Mouse (Mus musculus) hindbrain, embryonic 15.5 days (tissue): ENCODE results near the gene Gm9. TPM values are rescaled to one million over a fixed set of nuclear protein-coding genes. Genes with fewer than 3 reads are reported as not detected.
"Not testable (repeated sequence)": the region's sequence is repeated elsewhere in the genome, so short reads cannot be mapped to it uniquely, and the experiment has no call there.

Experiments
- ATAC-seq: fragments of 200-750 bp; cut with Nextera tagmentation; 2 replicates; pipeline ENCODE4 v1.8.0; 2017; ENCODE audit warnings: low read depth, moderate number of reproducible peaks, moderate TSS enrichment; ENCODE audit not compliant: low FRiP score
- H3K27ac ChIP-seq: fragments of 300-500 bp; sonication (generic); replicated peaks from 2 replicates; pipeline ENCODE4 v1.5.1; 2015; ENCODE audit warnings: mild to moderate bottlenecking, inconsistent platforms
- H3K27me3 ChIP-seq: fragments of 300-500 bp; sonication (generic); 2 replicates; pipeline ENCODE4 v1.6.1; 2015; ENCODE audit warnings: control low read depth, inconsistent platforms
- H3K36me3 ChIP-seq: fragments of 300-500 bp; sonication (generic); 2 replicates; pipeline ENCODE4 v1.6.1; 2015; ENCODE audit warnings: control low read depth, inconsistent platforms
- H3K4me1 ChIP-seq: fragments of 300-500 bp; sonication (generic); replicated peaks from 2 replicates; pipeline ENCODE4 v1.6.1; 2015; ENCODE audit warnings: control low read depth, inconsistent platforms
- H3K4me2 ChIP-seq: fragments of 300-500 bp; sonication (generic); 2 replicates; pipeline ENCODE4 v1.6.1; 2015; ENCODE audit warnings: moderate library complexity, mild to moderate bottlenecking, inconsistent platforms
- H3K4me3 ChIP-seq: fragments of 300-500 bp; sonication (generic); 2 replicates; pipeline ENCODE4 v1.5.1; 2015; ENCODE audit warnings: mild to moderate bottlenecking, inconsistent platforms
- H3K9ac ChIP-seq: fragments of 300-500 bp; sonication (generic); 2 replicates; pipeline ENCODE4 v1.6.1; 2015; ENCODE audit warnings: inconsistent platforms
- H3K9me3 ChIP-seq: fragments of 300-500 bp; sonication (generic); 2 replicates; pipeline ENCODE4 v1.6.1; 2016; ENCODE audit warnings: control low read depth, inconsistent platforms
- WGBS: fragments of 180-500 bp; shearing (Covaris S2); methylation state at CpG from one replicate; pipeline ENCODE4 v1.1.7; 2015; 5-methylcytosine and 5-hydroxymethylcytosine counted together
- polyA plus RNA-seq: library from polyadenylated mRNA; unstranded; fragments of >200 nt; fragmentation: Nextera tagmentation; extraction: Ambion mirVana; gene quantifications from 2 replicates; pipeline ENCODE4 v1.2.1, GENCODE M21; 2015

The Gm9 gene
- polyA plus RNA-seq = not detected in 2 replicates

GRCm38 (mm10) chrX:37210941-37211340, at the start of gene Gm9:
Gene Gm9, minus strand, starts transcription at chrX:37211041.
- H3K4me3 ChIP-seq = no peak within 1 kb of the TSS
- no peaks in the 10 kb centered on the region for H3K36me3 ChIP-seq
- H3K4me1 ChIP-seq = no peaks in the 10 kb centered on the region
- WGBS = 89% methylated on average over 10 of the region's 10 CpGs
- no peak within 1 kb of the TSS for H3K9ac ChIP-seq
- no peak for ATAC-seq
- no peak within 1 kb of the TSS for H3K27ac ChIP-seq
- no peaks in the 10 kb centered on the region for H3K9me3 ChIP-seq
- no peak within 1 kb of the TSS for H3K4me2 ChIP-seq
- no peaks in the 10 kb centered on the region for H3K27me3 ChIP-seq

- ATAC-seq, H3K36me3 ChIP-seq: not testable (repeated sequence)
- 100% methylated on average over 1 of the region's 3 CpGs for WGBS
Measured at GRCm38 (mm10) chrX:37249619-37250018, 38.8 kb upstream of the Gm9 start, which contains the start of gene Rhox3a. Gene Rhox3a, plus strand, starts transcription at chrX:37249919.

GRCm38 (mm10) chrX:37244676-37245075, 33.8 kb upstream of the Gm9 start, which contains the start of gene Rhox2a:
Gene Rhox2a, plus strand, starts transcription at chrX:37244976.
- H3K4me1 ChIP-seq, ATAC-seq, H3K9ac ChIP-seq, H3K36me3 ChIP-seq, H3K4me2 ChIP-seq, H3K27ac ChIP-seq, H3K27me3 ChIP-seq, H3K4me3 ChIP-seq, H3K9me3 ChIP-seq: not testable (repeated sequence)
- WGBS = 100% methylated on average over 2 of the region's 9 CpGs

More at GRCm38 (mm10) chrX:37249619-37250018, 38.8 kb upstream of the Gm9 start, which contains the start of gene Rhox3a:
- not testable (repeated sequence) for H3K27me3 ChIP-seq, H3K9me3 ChIP-seq, H3K4me2 ChIP-seq, H3K4me3 ChIP-seq, H3K27ac ChIP-seq, H3K4me1 ChIP-seq, H3K9ac ChIP-seq

GRCm38 (mm10) chrX:37222158-37222557, 11.3 kb upstream of the Gm9 start, which contains the start of gene Rhox1:
Gene Rhox1, minus strand, starts transcription at chrX:37222258.
- WGBS = 70% methylated on average over 1 of the region's 1 CpGs
- not testable (repeated sequence) for H3K27ac ChIP-seq, H3K4me3 ChIP-seq, H3K4me2 ChIP-seq, H3K36me3 ChIP-seq, ATAC-seq, H3K9me3 ChIP-seq, H3K4me1 ChIP-seq, H3K27me3 ChIP-seq, H3K9ac ChIP-seq

DNA sequence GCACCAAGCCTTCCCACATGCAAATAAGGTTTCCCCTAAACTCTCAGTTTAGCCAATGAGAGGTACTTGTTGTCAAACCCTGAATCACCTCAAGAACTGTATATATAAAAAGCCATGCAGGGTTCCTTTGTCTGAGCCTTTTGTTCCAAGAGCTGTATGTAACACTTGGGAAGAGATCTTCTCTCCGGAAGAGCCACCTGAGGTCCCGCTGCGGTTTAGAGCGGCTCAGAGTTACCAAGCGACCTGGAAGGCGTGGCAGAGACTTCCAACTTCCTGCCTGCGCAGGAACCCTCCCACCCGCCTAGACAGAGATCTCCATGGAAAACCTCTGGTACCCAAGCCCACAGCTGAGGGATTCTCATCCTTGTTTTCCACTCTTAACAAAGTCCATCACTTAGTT, 12.2 kb downstream of the Gm9 start:
- Histone ChIP-seq H3K36me3 (no peaks in the 10 kb centered on the region), H3K4me2 (no peak overlapping the region), H3K9me3 (no peaks in the 10 kb centered on the region), H3K4me3 (no peak overlapping the region), H3K4me1 (no peaks in the 10 kb centered on the region), H3K27ac (no peak overlapping the region), H3K27me3 (no peaks in the 10 kb centered on the region), H3K9ac (no peak overlapping the region)
- 72% methylated on average over 8 of the region's 8 CpGs for WGBS
- no peak for ATAC-seq

- H3K4me2 ChIP-seq = peak overlapping the region; percentile 56
- peak overlapping the region; percentile 62 for H3K4me3 ChIP-seq
- H3K9ac ChIP-seq = peak overlapping the region; percentile 50
- H3K27me3 ChIP-seq = no peaks in the 10 kb centered on the region
- 28% methylated on average over 28 of the region's 28 CpGs for WGBS
- H3K4me1 ChIP-seq = peaks cover 9% of the 10 kb centered on the region
- ATAC-seq = peak; percentile 43; the same call in 1 of the 2 replicates
- no peaks in the 10 kb centered on the region for H3K9me3 ChIP-seq
- H3K36me3 ChIP-seq = no peaks in the 10 kb centered on the region
- H3K27ac ChIP-seq = peak overlapping the region; percentile 86
Measured at GRCm38 (mm10) chrX:37191744-37192379, 19.0 kb downstream of the Gm9 start.

DNA sequence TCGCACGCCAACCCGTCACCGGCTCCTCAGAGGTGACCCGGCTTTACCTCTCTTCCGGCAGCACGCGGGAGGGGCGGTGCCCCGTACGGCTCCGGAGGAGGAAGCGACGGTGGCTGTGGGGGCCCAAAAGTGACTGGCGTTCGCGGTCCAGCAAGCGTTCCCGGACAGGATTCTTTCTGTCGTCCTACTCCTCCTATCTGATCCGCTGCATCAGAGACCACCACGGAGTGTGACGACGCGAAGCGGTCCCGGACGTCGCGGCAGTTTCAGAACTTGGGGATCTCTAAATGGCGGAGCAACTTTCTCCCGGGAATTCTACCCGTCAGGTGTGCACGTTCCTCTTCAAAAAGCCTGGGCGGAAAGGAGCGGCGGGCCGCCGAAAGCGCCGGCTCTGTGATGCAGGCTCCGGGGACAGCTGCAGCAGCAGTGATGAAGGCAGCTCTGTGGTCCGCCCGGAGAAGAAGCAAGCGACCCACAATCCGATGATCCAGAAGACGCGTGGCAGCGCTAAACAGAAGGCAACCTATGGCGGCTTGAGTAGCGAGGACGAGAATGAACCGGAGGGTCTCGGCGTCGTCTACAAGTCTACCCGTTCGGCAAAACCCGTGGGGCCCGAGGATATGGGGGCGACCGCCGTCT, 19.6 kb downstream of the Gm9 start, which contains the start of the genes Ndufa1 and Rnf113a1:
TSS of gene Ndufa1 (minus strand) at position 59 of the 639 bp plus-strand sequence.
TSS of gene Rnf113a1 (plus strand) at position 141 of the 639 bp plus-strand sequence.
- no peaks in the 10 kb centered on the region for H3K36me3 ChIP-seq
- H3K27ac ChIP-seq = peak within 1 kb of the TSS; percentile 86
- no peaks in the 10 kb centered on the region for H3K27me3 ChIP-seq
- no peaks in the 10 kb centered on the region for H3K9me3 ChIP-seq
- H3K4me2 ChIP-seq = peak within 1 kb of the TSS; percentile 56
- H3K4me1 ChIP-seq = peaks cover 9% of the 10 kb centered on the region
- peak; percentile 92 for ATAC-seq
- 21% methylated on average over 62 of the region's 63 CpGs for WGBS
- peak within 1 kb of the TSS; percentile 50 for H3K9ac ChIP-seq
- H3K4me3 ChIP-seq = peak within 1 kb of the TSS; percentile 62

GRCm38 (mm10) chrX:37190755-37191104, 20.1 kb downstream of the Gm9 start:
- Histone ChIP-seq H3K9me3 (no peaks in the 10 kb centered on the region), H3K4me2 (peak overlapping the region; percentile 56), H3K27me3 (no peaks in the 10 kb centered on the region), H3K9ac (peak overlapping the region; percentile 50), H3K36me3 (no peaks in the 10 kb centered on the region), H3K27ac (peak overlapping the region; percentile 86), H3K4me1 (peaks cover 9% of the 10 kb centered on the region), H3K4me3 (peak overlapping the region; percentile 62)
- 25% methylated on average over 20 of the region's 20 CpGs for WGBS
- ATAC-seq = no peak

DNA sequence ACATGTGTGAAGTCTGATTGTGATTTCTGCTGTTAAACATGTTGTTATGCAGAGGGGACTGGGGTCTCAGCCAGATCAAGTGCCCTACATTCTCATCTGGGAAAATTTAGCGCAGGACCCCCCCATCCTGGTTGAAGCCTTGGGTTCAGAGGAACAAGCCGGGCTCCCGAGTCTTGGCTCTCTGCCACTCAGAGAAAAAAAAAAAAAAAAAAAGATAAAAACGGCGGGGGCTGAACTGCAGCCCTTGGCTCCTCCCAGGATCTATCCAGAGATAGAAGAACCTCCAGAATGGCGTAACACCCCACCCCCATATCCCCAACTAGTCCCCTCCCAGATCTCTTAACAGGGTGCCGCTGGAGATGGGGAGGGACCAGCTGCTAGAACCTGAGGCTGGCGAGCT, 26.4 kb downstream of the Gm9 start:
- H3K9me3 ChIP-seq, H3K27ac ChIP-seq, H3K36me3 ChIP-seq, H3K4me1 ChIP-seq, H3K4me2 ChIP-seq, ATAC-seq, H3K4me3 ChIP-seq, H3K9ac ChIP-seq, H3K27me3 ChIP-seq: not testable (repeated sequence)
- 74% methylated on average over 8 of the region's 8 CpGs for WGBS

- Histone ChIP-seq H3K9ac (no peak within 1 kb of the TSS), H3K27ac (no peak within 1 kb of the TSS), H3K4me2 (no peak within 1 kb of the TSS), H3K4me3 (no peak within 1 kb of the TSS), H3K36me3 (no peaks in the 10 kb centered on the region), H3K27me3 (no peaks in the 10 kb centered on the region), H3K4me1 (no peaks in the 10 kb centered on the region), H3K9me3 (no peaks in the 10 kb centered on the region)
- WGBS = 41% methylated on average over 5 of the region's 5 CpGs
- ATAC-seq = 0 out of 2 replicates have a peak, but pooled peaks have one; percentile 38
Measured at GRCm38 (mm10) chrX:37168742-37169141, 42.1 kb downstream of the Gm9 start, which contains the start of gene Akap14. Gene Akap14, minus strand, starts transcription at chrX:37168842.

DNA sequence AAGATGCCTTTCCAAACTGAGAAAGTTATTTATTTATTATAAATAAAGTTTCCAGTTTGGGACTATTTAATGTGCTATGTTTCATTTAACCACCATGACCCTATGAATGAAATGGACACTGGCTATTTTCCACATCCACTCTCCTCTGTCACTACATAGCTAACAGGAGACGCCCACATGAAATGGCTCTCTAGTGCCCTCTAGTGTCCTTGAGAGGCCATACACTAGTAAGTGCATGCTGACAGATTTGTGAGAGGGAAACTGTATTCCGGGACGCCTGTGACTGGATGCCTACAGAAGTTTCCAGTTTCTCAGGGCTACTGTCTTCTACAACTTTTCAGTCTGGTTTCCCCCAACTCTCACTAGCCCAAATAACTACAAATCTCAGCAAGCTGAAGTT, 43.8 kb downstream of the Gm9 start:
- Histone ChIP-seq H3K27ac (no peak overlapping the region), H3K27me3 (no peaks in the 10 kb centered on the region), H3K9me3 (no peaks in the 10 kb centered on the region), H3K4me2 (no peak overlapping the region), H3K36me3 (no peaks in the 10 kb centered on the region), H3K4me1 (no peaks in the 10 kb centered on the region), H3K9ac (no peak overlapping the region), H3K4me3 (no peak overlapping the region)
- 27% methylated on average over 3 of the region's 3 CpGs for WGBS
- no peak for ATAC-seq

DNA sequence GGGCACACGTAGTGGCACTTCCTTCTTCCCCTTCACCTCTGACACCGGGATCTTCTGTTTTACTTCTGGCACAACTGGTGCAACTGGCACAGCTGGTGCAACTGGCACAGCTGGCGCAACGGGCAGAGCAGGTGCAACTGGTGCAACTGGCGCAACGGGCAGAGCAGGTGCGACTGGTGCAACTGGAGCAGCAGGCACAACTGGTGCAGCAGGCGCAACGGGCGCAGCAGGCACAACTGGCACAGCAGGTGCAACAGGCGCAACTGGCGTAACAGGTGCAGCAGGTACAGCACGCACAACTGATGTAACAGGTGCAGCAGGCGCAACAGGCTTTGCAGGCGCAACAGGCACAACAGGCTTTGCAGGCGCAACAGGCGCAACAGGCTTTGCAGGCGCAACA, 47.7 kb downstream of the Gm9 start:
- H3K9me3 ChIP-seq = no peaks in the 10 kb centered on the region
- H3K9ac ChIP-seq = no peak overlapping the region
- H3K4me2 ChIP-seq = no peak overlapping the region
- 71% methylated on average over 18 of the region's 18 CpGs for WGBS
- H3K27me3 ChIP-seq = no peaks in the 10 kb centered on the region
- no peaks in the 10 kb centered on the region for H3K4me1 ChIP-seq
- no peaks in the 10 kb centered on the region for H3K36me3 ChIP-seq
- H3K4me3 ChIP-seq = no peak overlapping the region
- no peak for ATAC-seq
- no peak overlapping the region for H3K27ac ChIP-seq
